Mouse (Mus musculus) spleen, postnatal 10 days (tissue): ENCODE measurements at regions not wholly inside any gene's neighbourhood (a gene's known extent, or its start where the extent isn't known, plus 50 kb on each side); places are given as distances from the start of the nearest gene placed in this dataset.

Source experiments
- DNase-seq, 2 experiments: peaks; one replicate each; pipeline ENCODE4 v3.0.0; 2021 to 2022; ENCODE audit warnings: low spot score in 2 of 2

DNA sequence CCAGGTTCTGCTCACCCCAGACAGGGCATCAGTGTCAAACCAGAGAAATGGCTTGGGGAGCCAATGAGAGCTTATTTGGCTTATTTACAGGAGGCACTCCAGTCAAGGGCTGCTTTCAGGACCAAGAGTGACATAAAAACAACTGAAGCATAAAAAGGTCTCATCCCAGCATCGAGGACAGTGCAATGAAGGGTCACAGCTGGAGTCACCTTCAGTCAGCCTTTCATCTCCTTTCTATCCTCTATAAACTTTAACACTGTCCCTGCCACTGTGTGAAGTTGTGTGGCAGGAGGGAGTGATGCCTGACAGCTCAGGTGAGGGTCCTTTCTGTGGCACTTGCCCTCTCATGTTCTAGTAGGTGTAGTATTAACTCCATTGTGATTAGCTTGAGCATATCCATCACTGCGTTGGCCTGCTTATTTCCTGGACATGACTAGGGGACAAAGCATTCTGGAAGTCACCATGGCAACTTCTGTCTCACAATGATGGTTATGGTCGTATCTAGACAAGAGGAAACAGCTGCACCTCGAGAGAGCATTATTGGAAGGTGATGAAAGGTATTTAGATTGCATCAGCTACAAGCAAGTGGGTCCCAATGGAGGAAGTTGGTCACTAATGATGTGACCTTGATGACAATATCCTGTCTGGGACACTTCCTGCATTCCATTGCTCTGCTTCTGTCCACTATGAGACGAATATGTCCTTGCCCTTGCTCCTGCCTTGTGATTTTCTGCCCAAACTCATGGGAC, 87.8 kb upstream of the Enpp6 start:
- no peak for DNase-seq

GRCm38 (mm10) chr8:46900826-46901225, 85.9 kb upstream of the Enpp6 start:
- DNase-seq = no peak

DNA sequence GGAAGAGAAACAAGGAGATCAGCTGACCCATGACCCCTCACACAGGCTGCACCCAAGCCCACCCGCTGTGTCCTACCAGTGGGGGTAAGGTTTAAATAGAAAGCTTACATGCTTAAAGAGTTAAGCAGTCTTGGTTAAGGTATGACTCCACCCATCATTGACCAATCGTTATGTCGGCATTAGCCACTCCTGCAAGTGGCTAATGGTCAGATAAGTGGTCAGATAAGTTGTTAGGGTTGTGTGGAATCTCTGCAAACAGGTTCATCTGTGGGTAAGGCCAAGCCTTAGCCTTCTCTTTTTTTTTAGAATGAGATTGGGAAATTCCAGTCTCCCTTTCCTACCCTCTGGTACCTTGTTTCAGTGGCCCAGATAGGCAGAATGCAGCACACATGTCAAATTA, 82.0 kb upstream of the Enpp6 start:
- DNase-seq = no peak

DNA sequence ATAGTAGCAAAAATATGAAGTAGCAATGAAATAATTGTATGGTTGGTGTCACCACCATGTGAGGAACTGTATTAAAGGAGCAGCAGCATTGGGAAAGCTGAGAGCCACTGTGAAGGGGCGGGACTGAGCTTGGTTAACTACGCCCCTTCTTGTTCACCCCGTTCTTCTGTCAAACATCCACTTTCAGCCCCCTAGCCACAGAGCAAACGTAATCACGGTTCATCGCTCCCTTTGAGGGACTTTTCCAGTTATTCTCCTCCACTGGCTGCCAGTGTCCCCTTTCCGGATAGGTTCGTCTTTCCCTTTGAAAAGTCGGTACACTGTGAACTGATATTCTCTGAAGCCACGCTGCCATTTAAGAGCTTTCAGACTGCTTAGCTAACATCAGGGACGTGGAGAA, 79.3 kb upstream of the Enpp6 start:
- DNase-seq = no peak

DNA sequence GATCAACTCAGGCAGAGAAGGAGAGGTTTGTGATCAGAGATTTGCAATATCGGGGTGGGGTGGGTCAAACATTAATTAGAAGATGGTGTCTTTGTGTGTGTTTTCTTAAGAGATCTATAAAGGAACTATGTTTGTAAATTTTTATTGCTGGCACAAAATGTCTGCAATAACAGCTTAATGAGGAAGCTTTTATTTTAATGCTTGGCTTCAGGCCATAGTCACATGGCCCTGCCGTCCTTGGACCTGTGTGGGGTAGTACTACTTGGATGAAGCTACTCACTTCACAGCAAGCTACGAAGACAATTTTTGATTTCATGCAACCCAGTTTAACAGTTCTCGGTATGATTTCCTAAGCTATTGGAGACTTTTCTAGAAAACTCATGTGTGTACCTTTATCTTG, 78.5 kb upstream of the Enpp6 start:
- no peak for DNase-seq

- DNase-seq = no peak
Measured at GRCm38 (mm10) chr8:46913956-46914355, 72.7 kb upstream of the Enpp6 start.

DNA sequence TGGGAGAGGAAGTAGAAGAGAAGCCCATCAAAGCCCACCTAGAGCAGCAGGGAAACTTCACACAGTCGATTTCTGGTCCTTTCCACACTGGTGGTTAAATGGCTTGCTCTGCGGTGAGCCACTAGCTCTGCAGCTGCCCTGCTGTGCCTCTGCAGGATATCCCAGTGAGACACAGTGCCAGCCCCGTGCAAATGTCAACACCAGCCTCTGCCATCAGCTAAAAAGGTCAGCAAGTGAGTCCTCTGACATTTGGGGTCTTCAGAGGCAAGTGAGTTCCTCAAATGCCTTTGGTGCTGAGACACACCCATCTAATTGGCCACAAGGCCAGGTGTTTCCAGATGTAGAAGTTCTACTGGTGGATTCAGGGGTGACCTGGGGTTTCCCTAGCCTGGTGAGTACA, 66.6 kb upstream of the Enpp6 start:
- DNase-seq = no peak

DNA sequence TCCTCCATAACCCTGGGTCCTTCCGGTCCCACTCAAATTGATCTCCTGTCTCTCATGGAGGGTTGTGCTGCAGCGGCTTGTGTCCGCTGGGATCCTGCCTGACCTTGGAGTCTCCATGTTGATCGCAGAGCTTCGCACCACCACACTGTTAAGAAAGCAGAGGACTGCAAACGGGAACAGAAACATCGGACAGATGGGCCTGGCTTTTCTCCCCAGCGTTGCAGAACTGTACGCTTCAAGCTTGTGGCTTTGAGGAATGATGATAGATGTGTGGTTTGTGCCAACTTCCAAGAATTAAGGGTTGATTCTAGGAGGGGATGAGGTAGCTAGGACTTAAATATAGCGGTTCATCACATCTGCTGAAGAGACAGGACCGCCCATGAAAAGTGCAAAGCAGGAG, 65.6 kb upstream of the Enpp6 start:
- no peak for DNase-seq

DNA sequence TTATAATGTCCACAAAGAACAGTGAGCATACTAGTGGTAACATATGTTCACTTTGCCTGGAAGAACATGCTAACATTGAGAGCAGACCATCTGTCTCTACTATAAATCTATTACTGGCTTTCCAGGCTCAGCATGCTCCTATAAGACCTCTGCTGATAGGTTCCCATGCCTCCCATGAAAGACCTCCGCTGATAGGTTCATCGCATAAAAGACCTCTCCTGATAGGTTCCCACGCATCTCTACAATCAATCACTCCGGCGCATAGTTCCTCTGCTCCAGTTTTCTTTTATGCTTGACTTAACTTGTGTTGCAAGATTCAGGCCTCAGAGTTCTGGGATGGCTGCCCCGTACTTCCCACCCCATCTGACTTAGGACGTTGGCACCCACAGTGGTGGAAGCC, 65.1 kb upstream of the Enpp6 start:
- DNase-seq = no peak

- DNase-seq = no peak
Measured at GRCm38 (mm10) chr8:46924787-46925548, 61.7 kb upstream of the Enpp6 start.

- no peak for DNase-seq
Measured at GRCm38 (mm10) chr8:46928718-46929117, 58.0 kb upstream of the Enpp6 start.

DNA sequence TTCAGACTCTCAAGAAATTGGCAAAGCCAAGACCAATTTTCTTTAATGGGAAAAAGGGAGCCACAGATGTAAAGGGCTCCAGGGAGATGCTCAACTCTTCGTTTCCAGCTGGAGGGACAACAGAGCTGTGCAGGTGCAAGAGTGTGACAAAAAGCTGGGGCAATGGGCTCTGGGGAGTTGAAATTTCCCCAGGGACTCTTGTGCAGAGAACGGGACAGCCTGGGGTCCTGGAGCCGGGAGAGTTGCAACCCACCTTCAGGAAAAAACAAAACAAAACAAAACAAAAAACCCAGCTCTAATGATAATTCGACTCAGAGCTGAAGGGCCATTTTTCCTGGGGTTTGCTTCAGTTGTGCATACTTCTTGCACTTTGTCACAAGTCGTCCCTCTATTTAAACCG, 57.0 kb upstream of the Enpp6 start:
- DNase-seq = no peak

DNA sequence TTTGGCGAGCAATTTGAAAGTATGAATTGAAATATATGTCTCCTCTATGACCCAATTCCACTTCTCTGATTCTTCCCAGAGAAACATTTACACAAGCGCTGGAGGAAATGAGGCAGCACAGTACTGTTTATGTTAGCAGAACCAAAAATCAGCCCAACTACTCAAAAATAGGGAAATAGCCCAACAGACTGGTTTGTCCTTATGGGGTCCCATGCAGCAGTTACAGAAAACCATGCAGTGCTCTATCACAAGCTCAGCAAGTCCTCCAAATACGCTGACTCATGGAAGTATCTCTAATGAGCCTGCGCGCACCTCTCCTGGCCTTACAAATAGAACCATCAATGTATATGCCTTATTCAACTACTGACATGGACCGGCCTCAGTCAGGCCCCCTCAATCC, 55.4 kb upstream of the Enpp6 start:
- no peak for DNase-seq

- no peak for DNase-seq
Measured at GRCm38 (mm10) chr8:46933256-46933655, 53.4 kb upstream of the Enpp6 start.

DNA sequence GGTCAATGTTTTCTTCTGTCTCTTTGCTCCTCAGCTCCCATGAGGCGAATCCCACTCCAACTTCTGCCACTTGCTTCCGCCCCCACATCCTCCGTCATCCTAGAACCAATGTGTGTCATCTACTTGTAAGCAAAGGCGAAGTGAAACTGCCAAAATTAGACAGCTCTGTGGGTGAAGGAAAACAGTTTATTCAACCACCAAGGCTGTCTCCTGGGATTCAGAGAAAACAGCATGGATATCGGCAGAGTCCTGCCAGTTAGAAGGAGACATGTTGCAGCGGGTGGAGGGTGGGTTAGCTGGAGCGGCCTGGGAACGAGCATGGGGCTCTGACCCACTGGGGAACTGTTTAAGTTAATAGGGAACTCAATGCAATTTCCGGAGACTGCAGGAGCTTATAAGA, 52.4 kb upstream of the Enpp6 start:
- DNase-seq = no peak

- DNase-seq = peak in 1 of 2 experiments; percentile 52
Measured at GRCm38 (mm10) chr8:46934898-46935297, 51.8 kb upstream of the Enpp6 start.

DNA sequence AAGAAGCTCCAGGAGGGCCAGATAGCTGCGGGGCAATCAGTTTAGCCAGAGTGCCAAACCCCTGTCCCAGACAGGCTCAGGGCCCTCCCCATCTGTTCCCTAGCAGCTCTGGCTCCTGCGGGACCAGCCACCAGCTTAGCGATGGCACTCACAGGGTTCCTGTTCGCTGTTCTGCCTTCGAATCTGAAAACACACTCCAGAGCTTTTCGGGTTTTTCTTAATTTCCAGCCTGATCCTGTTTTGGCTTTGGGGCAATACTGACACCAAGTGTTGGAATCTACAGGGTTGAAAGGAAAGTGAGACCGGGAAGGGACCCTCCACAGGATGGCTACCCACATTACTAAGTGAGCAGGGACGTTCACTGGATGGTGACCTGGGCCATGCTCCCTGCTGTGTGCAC, 50.6 kb upstream of the Enpp6 start:
- DNase-seq = peak in 1 of 2 experiments; percentile 13
